Mouse (Mus musculus) CD4-positive naive resting alpha-beta T cell, adult 57 days (primary cell): ENCODE data around the gene Ctla2b. TPM values are rescaled to one million over a fixed set of nuclear protein-coding genes. Genes with fewer than 3 reads are reported as not detected.

ENCODE experiments used
- total RNA-seq: library from RNA; stranded (reverse); gene quantifications from one replicate; pipeline ENCODE4 v1.2.4, GENCODE M21; 2023

Ctla2b gene
- total RNA-seq: 10.8 TPM

DNA sequence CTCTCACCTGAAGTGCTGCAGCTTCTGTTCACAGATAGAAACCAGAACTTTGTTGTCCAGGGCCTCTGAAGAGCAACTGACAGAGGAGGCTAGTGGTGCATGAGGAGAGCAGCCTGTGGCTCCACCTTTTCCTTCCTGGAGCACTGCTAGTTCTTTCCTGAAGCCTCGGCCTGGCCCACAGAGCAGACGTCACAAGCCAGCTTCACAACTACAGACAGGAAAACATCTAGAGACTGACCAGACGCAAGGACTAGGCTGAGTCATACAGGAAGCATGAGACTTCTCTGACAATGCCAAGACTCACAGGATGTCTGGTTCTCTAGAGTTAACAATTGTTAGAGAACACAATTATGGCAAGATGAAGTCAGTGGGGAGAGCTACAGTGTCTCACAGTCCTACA is at the start of gene Ctla2b:
Ctla2b (minus strand) TSS at position 120 of the 400 bp plus-strand sequence.

DNA sequence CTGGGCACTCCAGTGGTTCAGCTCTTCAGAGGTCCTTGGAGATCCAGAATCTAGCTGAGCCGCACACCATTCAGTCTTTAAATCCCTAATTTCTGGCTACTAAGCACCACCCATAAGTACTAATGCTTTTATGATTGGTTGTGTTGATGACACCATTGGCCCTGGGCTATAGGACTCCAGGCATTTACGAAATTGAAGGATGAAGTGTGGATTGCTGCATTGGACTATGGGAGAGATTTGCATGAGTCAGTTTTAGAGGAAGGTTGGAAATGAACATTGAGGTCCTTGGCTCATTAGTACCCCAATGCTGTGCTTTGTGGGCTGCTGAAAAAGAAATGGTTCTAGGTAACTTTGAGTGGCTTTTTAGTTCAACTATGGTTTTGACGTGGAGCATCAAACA is 44.6 kb upstream of the Ctla2b start, which contains the start of gene Tpbpa:
Tpbpa (minus strand) TSS at position 101 of the 400 bp plus-strand sequence.

DNA sequence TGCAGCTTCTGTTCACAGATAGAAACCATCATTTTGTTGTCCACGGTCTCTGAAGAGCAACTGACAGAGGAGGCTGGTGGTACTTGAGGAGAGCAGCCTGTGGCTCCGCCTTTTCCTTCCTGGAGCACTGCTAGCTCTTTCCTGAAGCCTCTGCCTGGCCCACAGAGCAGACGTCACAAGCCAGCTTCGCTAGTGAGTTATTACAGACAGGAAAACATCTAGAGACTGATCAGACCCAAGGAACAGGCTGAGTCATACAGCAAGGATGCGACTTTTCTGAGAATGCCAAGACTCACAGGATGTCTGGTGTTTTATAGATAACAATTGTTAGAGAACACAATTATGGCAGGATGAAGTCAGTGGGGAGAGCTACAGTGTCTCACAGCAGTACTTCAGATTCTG is 39.3 kb upstream of the Ctla2b start, which contains the start of the genes Gm49391 and Ctla2a:
Gm49391 (minus strand) TSS at position 72 of the 402 bp plus-strand sequence.
Ctla2a (minus strand) TSS at position 126 of the 402 bp plus-strand sequence.

DNA sequence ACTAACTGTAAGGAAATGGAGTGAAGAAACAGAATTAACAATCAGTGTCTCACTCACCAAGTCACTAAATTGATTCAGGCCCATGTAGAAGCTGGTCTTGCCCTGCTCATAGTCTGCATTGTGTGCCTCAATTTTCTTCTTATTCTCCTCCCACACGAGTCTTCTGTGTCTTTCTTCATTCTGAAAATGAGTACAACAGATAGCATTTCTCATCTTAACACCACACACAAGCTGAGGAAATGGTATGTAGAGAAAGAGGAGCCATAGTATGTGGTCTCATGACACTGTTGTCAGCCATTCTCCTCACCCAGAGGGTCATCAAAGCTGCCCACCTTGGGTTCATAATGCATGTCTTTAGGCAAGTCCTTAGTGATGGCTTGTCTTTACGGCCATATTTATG is 38.2 kb upstream of the Ctla2b start, which contains the start of gene Gm49393:
Gm49393 (minus strand) TSS at position 101 of the 400 bp plus-strand sequence.

DNA sequence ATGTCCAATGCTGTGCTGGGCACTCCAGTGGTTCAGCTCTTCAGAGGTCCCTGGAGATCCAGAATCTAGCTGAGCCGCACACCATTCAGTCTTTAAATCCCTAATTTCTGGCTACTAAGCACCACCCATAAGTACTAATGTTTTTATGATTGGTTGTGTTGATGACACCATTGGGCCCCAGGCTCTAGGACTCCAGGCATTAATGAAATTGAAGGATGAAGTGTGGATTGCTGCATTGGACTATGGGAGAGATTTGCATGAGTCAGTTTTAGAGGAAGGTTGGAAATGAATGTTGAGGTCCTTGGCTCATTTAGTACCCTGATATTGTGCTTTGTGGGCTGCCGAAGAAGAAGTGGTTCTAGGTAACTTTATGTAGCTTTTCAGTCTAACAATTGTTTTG is 7.5 kb upstream of the Ctla2b start, which contains the start of gene Tpbpb:
Tpbpb (minus strand) TSS at position 101 of the 400 bp plus-strand sequence.

DNA sequence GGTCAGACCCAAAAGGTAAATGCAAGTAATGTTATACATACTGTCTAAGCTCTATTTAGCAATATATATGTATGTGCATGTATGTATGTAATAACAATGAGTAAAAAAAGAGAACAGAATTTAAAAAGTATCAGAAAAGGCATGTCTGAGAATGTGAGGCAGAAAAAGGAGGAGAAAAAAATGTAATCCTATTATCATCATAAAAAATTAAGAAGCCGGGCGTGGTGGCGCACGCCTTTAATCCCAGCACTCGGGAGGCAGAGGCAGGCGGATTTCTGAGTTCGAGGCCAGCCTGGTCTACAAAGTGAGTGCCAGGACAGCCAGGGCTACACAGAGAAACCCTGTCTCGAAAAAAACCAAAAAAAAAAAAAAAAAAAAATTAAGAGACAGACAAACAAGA is 453 bp downstream of the Ctla2b start, which contains the start of gene Gm49392:
Gm49392 (minus strand) TSS at position 101 of the 400 bp plus-strand sequence.

DNA sequence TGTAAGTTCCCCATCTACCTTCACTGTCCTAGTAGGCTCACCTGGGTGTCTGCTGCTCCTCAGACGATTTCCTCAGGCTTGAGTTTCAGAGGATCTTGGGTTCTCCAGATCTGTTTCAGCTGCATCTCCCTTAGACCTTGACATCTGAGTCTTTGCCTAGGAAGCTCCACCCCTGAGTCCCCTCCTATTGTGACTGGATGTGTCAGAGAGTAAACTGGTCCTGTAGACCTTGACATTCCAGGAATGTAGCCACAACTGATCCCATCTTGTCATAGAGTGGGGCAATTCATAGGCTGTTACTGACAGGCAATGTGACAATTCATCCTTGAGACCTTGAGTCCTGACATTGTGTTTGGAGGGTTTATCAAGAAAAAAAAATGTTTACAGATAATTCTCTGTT is 33.0 kb downstream of the Ctla2b start, which contains the start of gene 4930486L24Rik:
4930486L24Rik (minus strand) TSS at position 195 of the 400 bp plus-strand sequence.

Other genes with a start within 250 kb of the Ctla2b start
- gene BC051665, start 111.1 kb downstream of the Ctla2b start, total RNA-seq: not detected
- not detected for gene Ctsll3, start 94.6 kb downstream of the Ctla2b start, total RNA-seq
- 7.5 TPM for gene 4930486L24Rik, start 33.0 kb downstream of the Ctla2b start, total RNA-seq
- 1.6 TPM for gene Gm49392, start 553 bp downstream of the Ctla2b start, total RNA-seq
- gene Tpbpb, start 7.4 kb upstream of the Ctla2b start, total RNA-seq: not detected
- not detected for gene Gm49393, start 38.1 kb upstream of the Ctla2b start, total RNA-seq
- gene Gm49391, start 39.1 kb upstream of the Ctla2b start, total RNA-seq: not detected
- gene Ctla2a, start 39.2 kb upstream of the Ctla2b start, total RNA-seq: 48.4 TPM
- gene Tpbpa, start 44.5 kb upstream of the Ctla2b start, total RNA-seq: not detected
- gene Ctsj, start 108.5 kb upstream of the Ctla2b start, total RNA-seq: not detected
- gene Ctsq, start 143.2 kb upstream of the Ctla2b start, total RNA-seq: not detected